Mouse (Mus musculus) G1E (cell line): ENCODE results near the gene Tor4a. TPM values are rescaled to one million over a fixed set of nuclear protein-coding genes. Genes with fewer than 3 reads are reported as not detected.

Experiments
- ATAC-seq: 2 replicates; pipeline ENCODE4 v1.8.0; 2016; ENCODE audit warnings: mild to moderate bottlenecking; ENCODE audit not compliant: insufficient number of reproducible peaks, poor library complexity, low FRiP score, severe bottlenecking; ENCODE audit errors: extremely low read depth
- DNase-seq: peaks from one replicate; pipeline ENCODE4 v3.0.0; 2012; ENCODE audit warnings: low spot score
- H3K27me3 ChIP-seq: 2 replicates; pipeline ENCODE4 v1.6.1; 2012; ENCODE audit warnings: mild to moderate bottlenecking, low read length, inconsistent platforms; ENCODE audit not compliant: insufficient read depth
- H3K36me3 ChIP-seq: replicated peaks from 2 replicates; pipeline ENCODE3; 2012; ENCODE audit warnings: mild to moderate bottlenecking, inconsistent platforms
- H3K4me1 ChIP-seq: 2 replicates; pipeline ENCODE4 v1.6.1; 2012; ENCODE audit warnings: low read depth, low read length, inconsistent platforms, mixed read lengths; ENCODE audit not compliant: insufficient read depth
- H3K4me3 ChIP-seq: 2 replicates; pipeline ENCODE4 v1.5.1; 2012; ENCODE audit warnings: low read depth, mild to moderate bottlenecking, inconsistent platforms, low read length, moderate library complexity, mixed read lengths
- H3K9me3 ChIP-seq: replicated peaks from 2 replicates; pipeline ENCODE4 v1.6.1; 2012; ENCODE audit warnings: inconsistent platforms
- CTCF ChIP-seq: IDR thresholded peaks from 2 replicates; pipeline ENCODE4 v1.5.1; 2012; ENCODE audit warnings: low read depth, low read length, inconsistent platforms, mixed read lengths
- GATA1 ChIP-seq: IDR thresholded peaks from 2 replicates; pipeline ENCODE4 v1.6.1; 2012; ENCODE audit warnings: borderline replicate concordance, low read length, inconsistent platforms, mixed read lengths
- GATA2 ChIP-seq: IDR thresholded peaks from 2 replicates; pipeline ENCODE4 v1.6.1; 2012; ENCODE audit warnings: low read depth, low read length, inconsistent platforms, borderline replicate concordance
- POLR2AphosphoS5 ChIP-seq: IDR thresholded peaks from 2 replicates; pipeline ENCODE4 v1.6.1; 2012; ENCODE audit warnings: low read depth, low read length, inconsistent platforms; ENCODE audit not compliant: insufficient replicate concordance
- TAL1 ChIP-seq: conservative IDR thresholded peaks from 2 replicates; pipeline ENCODE4 v1.6.1; 2012; ENCODE audit warnings: low read depth, low read length, inconsistent platforms, mixed read lengths
- polyA plus RNA-seq: library from polyadenylated mRNA; stranded (reverse); fragments of >175 nt; gene quantifications from 2 replicates; pipeline ENCODE4 v1.2.3, GENCODE M21; 2012
- total RNA-seq, 2 experiments: library from RNA; stranded (forward) in 1 of 2; stranded (reverse) in 1 of 2; fragments of 200-1000 nt in 1 of 2; fragments of >200 nt in 1 of 2; fragmentation: Nextera tagmentation in 1 of 2; gene quantifications; 2 replicates each; pipeline ENCODE4 v1.2.3; 2014 to 2017

Tor4a gene
- total and polyA plus RNA-seq, 3 experiments, result 12.3 to 33.8 (median 17.2) TPM

- peaks cover 87% of the 10 kb centered on the region for H3K4me1 ChIP-seq
- H3K36me3 ChIP-seq, result peaks cover 23% of the 10 kb centered on the region
- DNase-seq (no peak), ATAC-seq (no peak)
- TF ChIP-seq TAL1 (no peak), CTCF (no peak), POLR2AphosphoS5 (no peak), GATA2 (no peak), GATA1 (no peak)
- no peaks in the 10 kb centered on the region for H3K9me3 ChIP-seq
- no peak overlapping the region; the same call in 1 of the 2 replicates for H3K4me3 ChIP-seq
- peaks cover 51% of the 10 kb centered on the region for H3K27me3 ChIP-seq
Measured at GRCm38 (mm10) chr2:25240310-25240709, 43.6 kb upstream of the Tor4a start.

GRCm38 (mm10) chr2:25239766-25240165, 43.1 kb upstream of the Tor4a start:
- Histone ChIP-seq H3K27me3 (peaks cover 51% of the 10 kb centered on the region), H3K9me3 (no peaks in the 10 kb centered on the region), H3K4me3 (no peak overlapping the region), H3K4me1 (peaks cover 93% of the 10 kb centered on the region), H3K36me3 (peaks cover 18% of the 10 kb centered on the region)
- TF ChIP-seq CTCF (no peak), POLR2AphosphoS5 (no peak), TAL1 (no peak), GATA2 (no peak), GATA1 (no peak)
- ATAC-seq (no peak), DNase-seq (no peak)

DNA sequence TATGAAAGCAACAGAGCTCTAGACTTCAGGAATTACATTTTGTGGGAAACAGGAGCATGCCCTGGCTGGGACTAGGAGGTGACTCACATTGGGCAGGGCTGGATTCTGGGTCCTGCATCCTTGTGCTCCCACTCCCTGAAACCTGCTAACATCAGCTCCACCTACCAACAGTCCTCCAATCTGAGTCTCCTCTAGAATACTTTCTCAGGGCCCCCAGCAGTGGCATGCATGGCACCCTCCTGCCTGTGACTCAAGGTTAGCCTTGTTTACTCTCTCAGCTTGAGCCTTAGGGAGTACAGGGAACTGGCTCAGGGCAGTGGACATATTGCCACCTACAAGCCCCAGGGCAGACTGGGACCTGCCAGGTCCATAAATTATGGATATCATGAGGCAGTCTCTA, 41.4 kb upstream of the Tor4a start:
- peaks cover 1% of the 10 kb centered on the region for H3K36me3 ChIP-seq
- TF ChIP-seq GATA2, result no peak
- TF ChIP-seq TAL1, result no peak
- no peak overlapping the region for H3K4me3 ChIP-seq
- DNase-seq (no peak), ATAC-seq (no peak)
- peaks cover 97% of the 10 kb centered on the region for H3K4me1 ChIP-seq
- no peaks in the 10 kb centered on the region for H3K9me3 ChIP-seq
- H3K27me3 ChIP-seq, result peaks cover 48% of the 10 kb centered on the region

GRCm38 (mm10) chr2:25237522-25237921, 40.8 kb upstream of the Tor4a start:
- ATAC-seq (no peak), DNase-seq (no peak)
- no peaks in the 10 kb centered on the region for H3K9me3 ChIP-seq
- peaks cover 97% of the 10 kb centered on the region for H3K4me1 ChIP-seq
- TF ChIP-seq CTCF, result no peak
- H3K27me3 ChIP-seq, result peaks cover 42% of the 10 kb centered on the region
- no peak overlapping the region for H3K4me3 ChIP-seq
- no peaks in the 10 kb centered on the region for H3K36me3 ChIP-seq

GRCm38 (mm10) chr2:25236614-25237013, 39.9 kb upstream of the Tor4a start, which contains the start of gene Rnf224:
Rnf224 (minus strand) TSS chr2:25236787.
- H3K36me3 ChIP-seq, result peaks cover 2% of the 10 kb centered on the region
- H3K9me3 ChIP-seq, result no peaks in the 10 kb centered on the region
- peak within 1 kb of the TSS; percentile 18; the same call in 1 of the 2 replicates for H3K4me3 ChIP-seq
- TF ChIP-seq CTCF (no peak), TAL1 (no peak), GATA2 (no peak), GATA1 (no peak), POLR2AphosphoS5 (no peak)
- DNase-seq, result no peak
- ATAC-seq, result no peak
- peaks cover 97% of the 10 kb centered on the region for H3K4me1 ChIP-seq
- peaks cover 41% of the 10 kb centered on the region for H3K27me3 ChIP-seq

DNA sequence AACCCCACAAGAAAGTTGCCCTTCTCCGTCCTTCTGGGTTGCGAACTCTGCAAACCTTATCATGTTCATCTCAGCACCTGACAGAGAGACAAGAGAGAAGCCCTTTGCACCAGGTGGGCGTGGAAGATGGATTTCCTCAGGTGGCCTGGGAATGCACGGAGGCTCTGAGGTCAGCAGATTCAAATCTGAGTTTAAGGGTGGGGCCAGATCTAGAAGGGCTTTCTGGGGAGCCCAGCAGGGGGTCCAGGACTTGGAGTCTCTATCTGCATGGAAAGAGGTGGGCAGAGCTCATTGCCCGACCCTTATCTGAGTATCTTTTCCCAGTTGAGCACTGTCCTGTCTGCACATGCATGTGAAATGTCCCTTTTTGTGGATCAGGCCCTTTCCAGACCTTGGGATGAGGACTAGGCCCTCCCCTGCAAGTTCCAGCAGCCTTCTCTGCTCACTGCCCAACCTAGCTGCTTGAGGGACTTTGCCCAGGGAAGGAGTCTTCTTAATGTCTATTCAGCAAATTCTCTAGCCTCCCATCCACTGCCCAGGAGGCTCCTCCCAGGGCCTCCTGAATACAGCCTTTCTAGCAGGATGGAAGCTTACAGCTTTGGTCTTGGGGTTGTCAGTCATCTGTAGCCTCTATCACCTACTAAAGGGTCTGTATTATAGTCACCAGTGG, 38.0 kb upstream of the Tor4a start:
- H3K36me3 ChIP-seq, result peaks cover 4% of the 10 kb centered on the region
- H3K9me3 ChIP-seq, result no peaks in the 10 kb centered on the region
- peaks cover 97% of the 10 kb centered on the region for H3K4me1 ChIP-seq
- DNase-seq (no peak), ATAC-seq (no peak)
- H3K4me3 ChIP-seq, result peak overlapping the region; percentile 61; the same call in 1 of the 2 replicates
- TF ChIP-seq POLR2AphosphoS5 (no peak), GATA1 (no peak), GATA2 (no peak), TAL1 (no peak), CTCF (no peak)
- H3K27me3 ChIP-seq, result peaks cover 52% of the 10 kb centered on the region
